Mouse (Mus musculus) kidney, embryonic 15.5 days (tissue): ENCODE measurements around the gene Vmn1r71. TPM values are rescaled to one million over a fixed set of nuclear protein-coding genes. Genes with fewer than 3 reads are reported as not detected.
"Not testable (repeated sequence)": the region's sequence is repeated elsewhere in the genome, so short reads cannot be mapped to it uniquely, and the experiment has no call there.

Source experiments
- ATAC-seq: fragments of 200-750 bp; cut with Nextera tagmentation; replicated peaks from 2 replicates; pipeline ENCODE4 v1.8.0; 2017; ENCODE audit warnings: moderate TSS enrichment; ENCODE audit not compliant: low FRiP score
- H3K27ac ChIP-seq: fragments of 300-500 bp; sonication (generic); 2 replicates; pipeline ENCODE4 v1.5.1; 2015; ENCODE audit warnings: mild to moderate bottlenecking, inconsistent platforms
- H3K27me3 ChIP-seq: fragments of 300-500 bp; sonication (generic); 2 replicates; pipeline ENCODE4 v1.6.1; 2015; ENCODE audit warnings: inconsistent platforms
- H3K36me3 ChIP-seq: fragments of 300-500 bp; sonication (generic); 2 replicates; pipeline ENCODE4 v1.6.1; 2015; ENCODE audit warnings: inconsistent platforms
- H3K4me1 ChIP-seq: fragments of 300-500 bp; sonication (generic); 2 replicates; pipeline ENCODE4 v1.6.1; 2015; ENCODE audit warnings: inconsistent platforms
- H3K4me2 ChIP-seq: fragments of 300-500 bp; sonication (generic); 2 replicates; pipeline ENCODE4 v1.6.1; 2015; ENCODE audit warnings: moderate library complexity, mild to moderate bottlenecking, inconsistent platforms
- H3K4me3 ChIP-seq: fragments of 300-500 bp; sonication (generic); replicated peaks from 2 replicates; pipeline ENCODE4 v1.5.1; 2015; ENCODE audit warnings: mild to moderate bottlenecking, inconsistent platforms
- H3K9ac ChIP-seq: fragments of 300-500 bp; sonication (generic); 2 replicates; pipeline ENCODE4 v1.6.1; 2015; ENCODE audit warnings: mild to moderate bottlenecking, inconsistent platforms
- H3K9me3 ChIP-seq: fragments of 300-500 bp; sonication (generic); replicated peaks from 2 replicates; pipeline ENCODE4 v1.6.1; 2016; ENCODE audit warnings: inconsistent platforms
- polyA plus RNA-seq: library from polyadenylated mRNA; unstranded; fragments of >200 nt; fragmentation: Nextera tagmentation; extraction: Ambion mirVana; gene quantifications from 2 replicates; pipeline ENCODE4 v1.2.1, GENCODE M21; 2015

The Vmn1r71 gene
- polyA plus RNA-seq, result not detected in 2 replicates

- Histone ChIP-seq H3K9ac (no peak within 1 kb of the TSS), H3K27me3 (no peaks in the 10 kb centered on the region), H3K4me3 (no peak within 1 kb of the TSS), H3K27ac (no peak within 1 kb of the TSS), H3K4me2 (no peak within 1 kb of the TSS), H3K4me1 (no peaks in the 10 kb centered on the region), H3K9me3 (peaks cover 4% of the 10 kb centered on the region), H3K36me3 (no peaks in the 10 kb centered on the region)
- ATAC-seq, result no peak
Measured at GRCm38 (mm10) chr7:10754264-10754663, at the start of gene Vmn1r71. Vmn1r71 (minus strand) TSS chr7:10754364.

DNA sequence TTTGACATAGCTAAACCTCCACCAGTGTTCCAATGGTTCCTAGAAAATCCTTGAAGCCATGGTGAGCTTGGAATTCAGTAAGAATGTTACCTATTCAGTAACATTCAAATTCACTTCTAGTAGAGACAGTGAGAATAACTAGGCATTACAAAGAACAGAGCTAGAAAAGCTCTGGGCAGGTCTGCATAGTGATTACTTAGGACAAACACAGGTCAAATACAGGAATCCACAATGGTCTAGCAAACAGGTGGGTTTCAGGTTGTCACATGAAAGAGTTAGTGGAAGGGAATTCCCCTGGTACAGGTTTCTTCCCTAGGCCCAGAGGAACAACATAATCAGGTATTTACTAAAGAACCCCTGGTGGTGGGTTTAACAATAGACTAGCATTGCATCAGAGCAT is 3.4 kb upstream of the Vmn1r71 start:
- H3K27me3 ChIP-seq, H3K4me1 ChIP-seq, H3K36me3 ChIP-seq, H3K4me2 ChIP-seq, ATAC-seq, H3K4me3 ChIP-seq, H3K9ac ChIP-seq, H3K27ac ChIP-seq, H3K9me3 ChIP-seq: not testable (repeated sequence)

Other genes starting within 250 kb of the Vmn1r71 start
- gene Vmn1r68, start 195.9 kb downstream of the Vmn1r71 start, polyA plus RNA-seq, result not detected in 2 replicates
- not detected in 2 replicates for gene Vmn1r69, start 140.7 kb downstream of the Vmn1r71 start, polyA plus RNA-seq
- not detected in 2 replicates for gene Vmn1r70, start 122.8 kb downstream of the Vmn1r71 start, polyA plus RNA-seq
- not detected in 2 replicates for gene Nlrp4b, start 66.6 kb downstream of the Vmn1r71 start, polyA plus RNA-seq
- not detected in 2 replicates for gene Zscan4b, start 150.7 kb upstream of the Vmn1r71 start, polyA plus RNA-seq